Mouse (Mus musculus): ENCODE results near the gene Lnx2. TPM values are rescaled to one million over a fixed set of nuclear protein-coding genes. Genes with fewer than 3 reads are reported as not detected.

The Lnx2 gene
- polyA plus RNA-seq, 1 experiment from 2014 or later = 8.1 TPM

DNA sequence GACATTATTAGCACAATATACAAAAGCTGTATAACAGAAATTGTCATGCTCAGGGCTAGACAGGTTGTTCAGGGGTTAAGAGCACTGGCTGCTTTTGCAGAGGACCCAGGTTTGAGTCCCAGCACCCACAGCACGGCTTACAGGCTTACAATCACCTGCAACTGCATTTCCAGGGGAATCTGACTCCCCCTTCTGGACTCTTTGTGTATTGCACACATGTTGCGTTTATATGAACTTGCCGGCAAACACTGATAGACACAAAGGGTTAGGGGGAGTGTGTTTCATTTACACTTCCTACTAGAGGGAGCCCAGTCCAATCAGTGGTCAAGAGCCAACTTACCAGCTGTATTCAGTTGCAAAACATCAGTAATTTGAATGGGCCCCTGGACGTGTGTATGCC, 75.1 kb downstream of the Lnx2 start:
- Histone ChIP-seq H3K4me1 (ENCODE audit: control insufficient read depth, insufficient read depth, low read length) (no peaks in the 10 kb centered on the region), H3K4me2 (ENCODE audit: low read length) (no peak overlapping the region), H3K36me3 (ENCODE audit: control insufficient read depth, insufficient read depth, low read length) (no peaks in the 10 kb centered on the region), H3K9ac (ENCODE audit: low read length) (no peak overlapping the region), H3K4me3 (ENCODE audit: low read depth, low read length) (no peak overlapping the region), H3K27ac (ENCODE audit: low read depth, low read length) (no peak overlapping the region), H3K27me3 (replicated peaks; ENCODE audit: control insufficient read depth, insufficient read depth, low read length) (no peaks in the 10 kb centered on the region), H3K9me3 (replicated peaks; ENCODE audit: control insufficient read depth, low read length) (peaks cover 5% of the 10 kb centered on the region; the same call in 1 of the 2 replicates)
- DNase-seq (ENCODE audit: low spot score) (no peak), ATAC-seq (no peak)
- WGBS = 89% methylated on average over 4 of the region's 4 CpGs

- no peak for DNase-seq (ENCODE audit: low spot score)
- no peak overlapping the region for H3K4me2 ChIP-seq (ENCODE audit: low read length)
- H3K9ac ChIP-seq (ENCODE audit: low read length) = no peak overlapping the region
- H3K27ac ChIP-seq (ENCODE audit: low read depth, low read length) = no peak overlapping the region
- peaks cover 5% of the 10 kb centered on the region; the same call in 1 of the 2 replicates for H3K9me3 ChIP-seq (replicated peaks; ENCODE audit: control insufficient read depth, low read length)
- no peaks in the 10 kb centered on the region for H3K36me3 ChIP-seq (ENCODE audit: control insufficient read depth, insufficient read depth, low read length)
- WGBS = 90% methylated on average over 12 of the region's 12 CpGs
- H3K4me1 ChIP-seq (ENCODE audit: control insufficient read depth, insufficient read depth, low read length) = no peaks in the 10 kb centered on the region
- no peak overlapping the region for H3K4me3 ChIP-seq (ENCODE audit: low read depth, low read length)
- no peak for ATAC-seq
- H3K27me3 ChIP-seq (replicated peaks; ENCODE audit: control insufficient read depth, insufficient read depth, low read length) = no peaks in the 10 kb centered on the region
Observed at GRCm38 (mm10) chr5:146998802-146999201, 77.6 kb downstream of the Lnx2 start.

DNA sequence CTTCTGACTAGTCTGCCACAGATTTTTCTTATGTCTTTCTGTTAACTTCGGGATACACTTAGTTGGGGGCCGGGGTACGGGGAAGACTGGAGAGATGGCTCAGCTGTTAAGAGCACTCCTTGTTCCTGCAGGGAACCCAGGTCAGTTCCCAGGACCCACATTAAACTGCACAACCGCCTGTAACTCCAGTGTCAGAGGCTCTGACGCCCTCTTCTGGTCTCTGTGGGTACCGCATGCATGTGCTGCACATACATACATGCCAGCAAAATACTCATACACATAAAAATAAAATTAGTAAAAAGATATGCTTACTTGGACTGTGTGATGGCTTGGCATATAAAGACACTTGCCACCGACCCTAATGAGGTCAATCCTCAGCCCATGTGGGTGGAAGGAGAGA, 79.6 kb downstream of the Lnx2 start:
- no peaks in the 10 kb centered on the region for H3K36me3 ChIP-seq (ENCODE audit: control insufficient read depth, insufficient read depth, low read length)
- ATAC-seq (no peak), DNase-seq (ENCODE audit: low spot score) (no peak)
- no peaks in the 10 kb centered on the region for H3K27me3 ChIP-seq (replicated peaks; ENCODE audit: control insufficient read depth, insufficient read depth, low read length)
- H3K9me3 ChIP-seq (replicated peaks; ENCODE audit: control insufficient read depth, low read length) = no peaks in the 10 kb centered on the region
- no peak overlapping the region for H3K4me3 ChIP-seq (ENCODE audit: low read depth, low read length)
- no peak overlapping the region for H3K27ac ChIP-seq (ENCODE audit: low read depth, low read length)
- no peak overlapping the region for H3K9ac ChIP-seq (ENCODE audit: low read length)
- WGBS = 82% methylated on average over 7 of the region's 7 CpGs
- H3K4me2 ChIP-seq (ENCODE audit: low read length) = no peak overlapping the region
- no peaks in the 10 kb centered on the region for H3K4me1 ChIP-seq (ENCODE audit: control insufficient read depth, insufficient read depth, low read length)

DNA sequence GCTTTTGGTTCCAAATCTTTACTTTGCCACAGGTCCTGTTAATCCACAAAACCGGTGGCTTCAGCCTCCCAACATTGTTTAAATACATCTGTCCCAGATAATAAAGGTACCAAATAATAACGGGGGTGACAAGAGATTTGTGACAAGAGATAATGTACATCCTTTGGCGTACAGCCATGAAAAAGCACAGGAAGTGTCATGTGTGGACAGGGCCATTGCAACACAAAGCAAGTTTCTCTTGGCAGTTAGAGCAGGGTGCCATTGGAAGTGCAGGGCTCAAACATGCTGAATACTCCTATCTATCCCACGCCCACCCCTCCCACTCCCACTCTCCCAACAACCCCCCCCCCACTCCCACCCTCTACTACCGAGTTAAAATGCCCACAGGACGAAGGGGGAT, 81.4 kb downstream of the Lnx2 start:
- no peaks in the 10 kb centered on the region for H3K36me3 ChIP-seq (ENCODE audit: control insufficient read depth, insufficient read depth, low read length)
- WGBS = 80% methylated on average over 6 of the region's 6 CpGs
- H3K27me3 ChIP-seq (replicated peaks; ENCODE audit: control insufficient read depth, insufficient read depth, low read length) = no peaks in the 10 kb centered on the region
- ATAC-seq = no peak
- H3K9ac ChIP-seq (ENCODE audit: low read length) = no peak overlapping the region
- H3K4me3 ChIP-seq (ENCODE audit: low read depth, low read length) = no peak overlapping the region
- H3K27ac ChIP-seq (ENCODE audit: low read depth, low read length) = no peak overlapping the region
- H3K9me3 ChIP-seq (replicated peaks; ENCODE audit: control insufficient read depth, low read length) = no peaks in the 10 kb centered on the region
- H3K4me1 ChIP-seq (ENCODE audit: control insufficient read depth, insufficient read depth, low read length) = no peaks in the 10 kb centered on the region
- no peak overlapping the region for H3K4me2 ChIP-seq (ENCODE audit: low read length)
- DNase-seq (ENCODE audit: low spot score) = no peak

- no peaks in the 10 kb centered on the region for H3K27me3 ChIP-seq (replicated peaks; ENCODE audit: control insufficient read depth, insufficient read depth, low read length)
- no peaks in the 10 kb centered on the region for H3K36me3 ChIP-seq (ENCODE audit: control insufficient read depth, insufficient read depth, low read length)
- ATAC-seq = no peak
- no peak overlapping the region for H3K27ac ChIP-seq (ENCODE audit: low read depth, low read length)
- H3K9me3 ChIP-seq (replicated peaks; ENCODE audit: control insufficient read depth, low read length) = no peaks in the 10 kb centered on the region
- WGBS = 70% methylated on average over 8 of the region's 8 CpGs
- no peak overlapping the region for H3K4me3 ChIP-seq (ENCODE audit: low read depth, low read length)
- no peak overlapping the region for H3K4me2 ChIP-seq (ENCODE audit: low read length)
- no peak for DNase-seq (ENCODE audit: low spot score)
- no peaks in the 10 kb centered on the region for H3K4me1 ChIP-seq (ENCODE audit: control insufficient read depth, insufficient read depth, low read length)
- no peak overlapping the region for H3K9ac ChIP-seq (ENCODE audit: low read length)
Observed at GRCm38 (mm10) chr5:146993509-146993908, 82.9 kb downstream of the Lnx2 start.

GRCm38 (mm10) chr5:146989051-146989450, 87.3 kb downstream of the Lnx2 start:
- Histone ChIP-seq H3K36me3 (ENCODE audit: control insufficient read depth, insufficient read depth, low read length) (no peaks in the 10 kb centered on the region), H3K9me3 (replicated peaks; ENCODE audit: control insufficient read depth, low read length) (no peaks in the 10 kb centered on the region), H3K27ac (ENCODE audit: low read depth, low read length) (no peak overlapping the region), H3K4me3 (ENCODE audit: low read depth, low read length) (no peak overlapping the region), H3K4me2 (ENCODE audit: low read length) (no peak overlapping the region), H3K27me3 (replicated peaks; ENCODE audit: control insufficient read depth, insufficient read depth, low read length) (no peaks in the 10 kb centered on the region), H3K9ac (ENCODE audit: low read length) (no peak overlapping the region), H3K4me1 (ENCODE audit: control insufficient read depth, insufficient read depth, low read length) (peaks cover 5% of the 10 kb centered on the region; the same call in 1 of the 2 replicates)
- ATAC-seq (no peak), DNase-seq (ENCODE audit: low spot score) (no peak)
- 87% methylated on average over 5 of the region's 5 CpGs for WGBS

DNA sequence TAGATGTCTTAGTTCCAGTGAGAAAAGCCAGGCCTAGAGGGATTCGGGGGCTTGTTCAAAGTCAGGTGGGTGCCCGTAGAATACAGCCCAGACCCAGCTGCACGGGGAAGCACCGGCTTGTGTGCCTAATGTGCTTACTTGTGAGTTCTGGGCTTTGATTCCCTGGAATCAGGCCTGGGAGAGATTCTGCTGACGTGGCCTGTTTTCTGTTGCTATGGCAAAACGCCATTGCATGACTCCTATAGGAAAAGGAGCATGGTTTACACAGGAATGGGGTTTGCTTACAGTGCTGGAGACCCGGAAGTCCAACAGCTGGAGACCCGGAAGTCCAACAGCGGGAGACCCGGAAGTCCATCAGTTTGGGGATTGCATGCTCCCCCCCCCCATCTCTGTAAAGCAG, 88.8 kb downstream of the Lnx2 start:
- no peak overlapping the region for H3K4me2 ChIP-seq (ENCODE audit: low read length)
- peaks cover 5% of the 10 kb centered on the region; the same call in 1 of the 2 replicates for H3K4me1 ChIP-seq (ENCODE audit: control insufficient read depth, insufficient read depth, low read length)
- H3K9ac ChIP-seq (ENCODE audit: low read length) = no peak overlapping the region
- no peaks in the 10 kb centered on the region for H3K36me3 ChIP-seq (ENCODE audit: control insufficient read depth, insufficient read depth, low read length)
- ATAC-seq (peak; percentile 13; the same call in 1 of the 2 replicates), DNase-seq (ENCODE audit: low spot score) (peak; percentile 59)
- 80% methylated on average over 10 of the region's 10 CpGs for WGBS
- no peak overlapping the region for H3K27ac ChIP-seq (ENCODE audit: low read depth, low read length)
- H3K4me3 ChIP-seq (ENCODE audit: low read depth, low read length) = no peak overlapping the region
- no peaks in the 10 kb centered on the region for H3K9me3 ChIP-seq (replicated peaks; ENCODE audit: control insufficient read depth, low read length)
- 0 out of 2 replicates have a peak, but pooled peaks cover 4% of the 10 kb centered on the region for H3K27me3 ChIP-seq (replicated peaks; ENCODE audit: control insufficient read depth, insufficient read depth, low read length)

GRCm38 (mm10) chr5:146985725-146986433, 90.5 kb downstream of the Lnx2 start:
- Histone ChIP-seq H3K4me1 (ENCODE audit: control insufficient read depth, insufficient read depth, low read length) (peaks cover 5% of the 10 kb centered on the region; the same call in 1 of the 2 replicates), H3K4me3 (ENCODE audit: low read depth, low read length) (no peak overlapping the region), H3K27ac (ENCODE audit: low read depth, low read length) (peak overlapping the region; percentile 59), H3K36me3 (ENCODE audit: control insufficient read depth, insufficient read depth, low read length) (no peaks in the 10 kb centered on the region), H3K9me3 (replicated peaks; ENCODE audit: control insufficient read depth, low read length) (no peaks in the 10 kb centered on the region), H3K4me2 (ENCODE audit: low read length) (peak overlapping the region; percentile 31), H3K9ac (ENCODE audit: low read length) (no peak overlapping the region), H3K27me3 (replicated peaks; ENCODE audit: control insufficient read depth, insufficient read depth, low read length) (0 out of 2 replicates have a peak, but pooled peaks cover 6% of the 10 kb centered on the region)
- DNase-seq (ENCODE audit: low spot score) = peak; percentile 79
- 18% methylated on average over 21 of the region's 21 CpGs for WGBS
- ATAC-seq = peak; percentile 67

GRCm38 (mm10) chr5:146983216-146983615, 93.2 kb downstream of the Lnx2 start:
- peak; percentile 74 for DNase-seq (ENCODE audit: low spot score)
- H3K9me3 ChIP-seq (replicated peaks; ENCODE audit: control insufficient read depth, low read length) = no peaks in the 10 kb centered on the region
- peaks cover 5% of the 10 kb centered on the region; the same call in 1 of the 2 replicates for H3K4me1 ChIP-seq (ENCODE audit: control insufficient read depth, insufficient read depth, low read length)
- no peak overlapping the region for H3K9ac ChIP-seq (ENCODE audit: low read length)
- 0 out of 2 replicates have a peak, but pooled peaks have one; percentile 16 for ATAC-seq
- WGBS = 7% methylated on average over 8 of the region's 8 CpGs
- no peak overlapping the region for H3K4me3 ChIP-seq (ENCODE audit: low read depth, low read length)
- H3K27me3 ChIP-seq (replicated peaks; ENCODE audit: control insufficient read depth, insufficient read depth, low read length) = 0 out of 2 replicates have a peak, but pooled peaks cover 6% of the 10 kb centered on the region
- H3K27ac ChIP-seq (ENCODE audit: low read depth, low read length) = no peak overlapping the region
- no peaks in the 10 kb centered on the region for H3K36me3 ChIP-seq (ENCODE audit: control insufficient read depth, insufficient read depth, low read length)
- H3K4me2 ChIP-seq (ENCODE audit: low read length) = no peak overlapping the region

All from forebrain, embryonic 14.5 days (tissue).